Mouse (Mus musculus) ovary, postnatal 10 days (tissue): ENCODE measurements around the gene Prrt1.
A peak's percentile ranks its signal among the peaks of the same experiment; 100 is the strongest.

Source experiments
- DNase-seq: peaks from one replicate; pipeline ENCODE4 v3.0.0; 2022; ENCODE audit warnings: low spot score

Gene Prrt1

GRCm38 (mm10) chr17:34629221-34629751 lies at the start of gene Prrt1:
TSS of gene Prrt1 (plus strand) at chr17:34629533.
- no peak for DNase-seq

GRCm38 (mm10) chr17:34582528-34582927 lies 46.8 kb upstream of the Prrt1 start:
- no peak for DNase-seq

GRCm38 (mm10) chr17:34583397-34583796 lies 45.9 kb upstream of the Prrt1 start:
- DNase-seq = no peak

- DNase-seq = no peak
Observed at GRCm38 (mm10) chr17:34583819-34584218, 45.5 kb upstream of the Prrt1 start.

- DNase-seq = no peak
Observed at GRCm38 (mm10) chr17:34585121-34585520, 44.2 kb upstream of the Prrt1 start.

- no peak for DNase-seq
Observed at GRCm38 (mm10) chr17:34585877-34586771, 43.2 kb upstream of the Prrt1 start.

- peak; percentile 52 for DNase-seq
Observed at GRCm38 (mm10) chr17:34586796-34587422, 42.4 kb upstream of the Prrt1 start.

GRCm38 (mm10) chr17:34587423-34587811 lies 41.9 kb upstream of the Prrt1 start:
- peak; percentile 95 for DNase-seq

GRCm38 (mm10) chr17:34587814-34588213 lies 41.5 kb upstream of the Prrt1 start:
- no peak for DNase-seq

GRCm38 (mm10) chr17:34588767-34589166 lies 40.6 kb upstream of the Prrt1 start:
- no peak for DNase-seq

- DNase-seq = no peak
Observed at GRCm38 (mm10) chr17:34589206-34589605, 40.1 kb upstream of the Prrt1 start.

- DNase-seq = no peak
Observed at GRCm38 (mm10) chr17:34589681-34590101, 39.6 kb upstream of the Prrt1 start, which contains the start of gene Gpsm3. TSS of gene Gpsm3 (plus strand) at chr17:34589806.

GRCm38 (mm10) chr17:34590154-34590987 lies 39.0 kb upstream of the Prrt1 start:
- no peak for DNase-seq

- no peak for DNase-seq
Observed at GRCm38 (mm10) chr17:34591029-34591993, 38.0 kb upstream of the Prrt1 start, which contains the start of gene Pbx2. TSS of gene Pbx2 (plus strand) at chr17:34591266.

GRCm38 (mm10) chr17:34591994-34592375 lies 37.3 kb upstream of the Prrt1 start:
- DNase-seq = peak; percentile 73

- DNase-seq = no peak
Observed at GRCm38 (mm10) chr17:34592581-34593549, 36.5 kb upstream of the Prrt1 start.

GRCm38 (mm10) chr17:34593752-34594525 lies 35.4 kb upstream of the Prrt1 start:
- DNase-seq = no peak

GRCm38 (mm10) chr17:34596098-34596497 lies 33.2 kb upstream of the Prrt1 start:
- no peak for DNase-seq
